Mouse (Mus musculus) CD4-positive naive resting alpha-beta T cell, adult 57 days (primary cell): Measurements from ENCODE around the gene Rxfp2. TPM values are rescaled to one million over a fixed set of nuclear protein-coding genes. Genes with fewer than 3 reads are reported as not detected.

ENCODE experiments used
- total RNA-seq: library from RNA; stranded (reverse); gene quantifications from one replicate; pipeline ENCODE4 v1.2.4, GENCODE M21; 2023

The Rxfp2 gene
- not detected for total RNA-seq

GRCm38 (mm10) chr5:150018656-150019055, at the start of gene Rxfp2:
Gene Rxfp2, plus strand, starts transcription at chr5:150018675.

DNA sequence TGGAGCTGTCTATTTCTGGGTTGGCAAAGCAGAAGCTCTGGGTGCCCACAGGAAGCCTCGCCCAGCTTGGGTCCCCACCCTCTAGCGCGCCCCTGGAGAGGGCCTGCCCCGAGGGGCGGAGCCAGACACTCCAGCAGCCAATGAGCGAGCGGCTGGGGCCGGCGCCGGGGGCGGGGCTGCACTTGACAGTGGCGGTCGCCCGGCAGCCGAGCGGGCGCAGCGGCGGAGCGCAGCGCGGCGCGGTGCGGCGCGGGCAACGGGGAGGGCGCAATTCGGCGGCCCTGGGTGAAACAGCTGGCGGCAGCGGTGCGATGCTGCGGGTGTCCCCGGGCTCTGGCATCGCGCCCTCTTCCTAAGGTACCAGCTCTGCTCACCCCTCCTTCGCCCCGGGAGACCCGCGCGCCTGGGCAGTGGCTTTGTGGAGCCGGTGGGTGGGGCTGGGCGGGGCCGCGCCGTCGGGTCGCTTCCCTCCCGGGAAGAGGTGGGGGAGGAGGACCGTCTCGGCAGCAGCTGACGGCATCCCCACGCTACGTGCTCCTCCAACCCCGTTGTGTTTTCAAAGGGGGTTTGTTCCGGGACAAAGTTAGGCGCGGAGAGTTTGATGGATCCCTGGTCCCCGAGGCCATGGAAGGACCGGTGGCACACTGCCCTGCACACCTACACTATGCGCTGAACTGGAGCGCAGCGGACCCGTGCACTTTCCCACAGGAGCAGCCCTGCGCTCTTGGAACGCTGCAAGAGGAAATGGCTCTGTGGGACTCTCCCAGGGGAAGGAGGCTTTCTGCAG, 100.2 kb downstream of the Rxfp2 start, which contains the start of gene Fry:
TSS of gene Fry (plus strand) at position 191 of the 787 bp plus-strand sequence.

Other genes starting within 250 kb of the Rxfp2 start
- 69.3 TPM for gene Fry, start 100.0 kb downstream of the Rxfp2 start, total RNA-seq